Mouse (Mus musculus): Measurements from ENCODE around the gene Sox6.

GRCm38 (mm10) chr7:115967186-115967585 is 71.4 kb downstream of the Sox6 start:
- no peak for TF ChIP-seq MAX (IDR thresholded peaks at IDR 0.05; ENCODE audit: low read length)
- TF ChIP-seq RAD21 (IDR thresholded peaks at IDR 0.05; ENCODE audit: low read depth, low read length): no peak
- no peak for TF ChIP-seq CTCF (conservative IDR thresholded peaks at IDR 0.05 in 1 of 2, IDR thresholded peaks at IDR 0.05 in 1 of 2; ENCODE audit: low read depth in 2 of 2, low read length in 2 of 2)
- TF ChIP-seq BHLHE40 (IDR thresholded peaks at IDR 0.05; ENCODE audit: low read depth, low read length): no peak
- TF ChIP-seq POLR2A (IDR thresholded peaks at IDR 0.05; ENCODE audit: low read depth, low read length): no peak
- no peak for TF ChIP-seq EP300 (IDR thresholded peaks at IDR 0.05; ENCODE audit: low read length)
- TF ChIP-seq POLR2AphosphoS2 (IDR thresholded peaks at IDR 0.05; ENCODE audit: low read depth, low read length): no peak
- TF ChIP-seq NRF1 (IDR thresholded peaks at IDR 0.05; ENCODE audit: low read depth, low read length): no peak
- no peak for TF ChIP-seq SIN3A (IDR thresholded peaks at IDR 0.05; ENCODE audit: low read length)
- TF ChIP-seq USF1 (IDR thresholded peaks at IDR 0.05; ENCODE audit: low read depth, low read length): no peak
- TF ChIP-seq TBP (conservative IDR thresholded peaks at IDR 0.05; ENCODE audit: low read depth, low read length): no peak
- no peak for TF ChIP-seq TCF12 (IDR thresholded peaks at IDR 0.05; ENCODE audit: low read depth, low read length)
